Mouse (Mus musculus) forebrain, embryonic 11.5 days (tissue): Measurements from ENCODE around the gene Scarb1. TPM values are rescaled to one million over a fixed set of nuclear protein-coding genes. Genes with fewer than 3 reads are reported as not detected.
A peak's percentile ranks its signal among the peaks of the same experiment; 100 is the strongest.
"Not testable (repeated sequence)": the region's sequence is repeated elsewhere in the genome, so short reads cannot be mapped to it uniquely, and the experiment has no call there.

Experiments
- ATAC-seq: fragments of 200-750 bp; cut with Nextera tagmentation; replicated peaks from 2 replicates; pipeline ENCODE4 v1.8.0; 2017; ENCODE audit warnings: moderate TSS enrichment; ENCODE audit not compliant: low FRiP score
- DNase-seq: peaks from one replicate; pipeline ENCODE4 v3.0.0-alpha.2; 2017; ENCODE audit warnings: low spot score
- H3K27ac ChIP-seq: fragments of 300-500 bp; sonication (generic); 2 replicates; pipeline ENCODE4 v1.5.1; 2014; ENCODE audit warnings: low read depth, low read length
- H3K27me3 ChIP-seq: fragments of 300-500 bp; sonication (generic); 2 replicates; pipeline ENCODE4 v1.6.1; 2014; ENCODE audit warnings: mild to moderate bottlenecking, low read length, mixed read lengths; ENCODE audit not compliant: control insufficient read depth, insufficient read depth
- H3K36me3 ChIP-seq: fragments of 300-500 bp; sonication (generic); 2 replicates; pipeline ENCODE4 v1.6.1; 2014; ENCODE audit warnings: mild to moderate bottlenecking, low read length, moderate library complexity, mixed read lengths; ENCODE audit not compliant: control insufficient read depth, insufficient read depth
- H3K4me1 ChIP-seq: fragments of 300-500 bp; sonication (generic); replicated peaks from 2 replicates; pipeline ENCODE4 v1.6.1; 2014; ENCODE audit warnings: low read length, mixed read lengths; ENCODE audit not compliant: control insufficient read depth, insufficient read depth
- H3K4me2 ChIP-seq: fragments of 300-500 bp; sonication (generic); 2 replicates; pipeline ENCODE4 v1.6.1; 2014; ENCODE audit warnings: low read depth, mild to moderate bottlenecking, low read length, moderate library complexity, mixed read lengths; ENCODE audit not compliant: severe bottlenecking
- H3K4me3 ChIP-seq: fragments of 300-500 bp; sonication (generic); 2 replicates; pipeline ENCODE4 v1.5.1; 2014; ENCODE audit warnings: low read depth, low read length
- H3K9ac ChIP-seq: fragments of 300-500 bp; sonication (generic); 2 replicates; pipeline ENCODE4 v1.6.1; 2014; ENCODE audit warnings: low read length
- H3K9me3 ChIP-seq: fragments of 300-500 bp; sonication (generic); 2 replicates; pipeline ENCODE4 v1.6.1; 2016; ENCODE audit warnings: low read length, mixed read lengths; ENCODE audit not compliant: control insufficient read depth
- WGBS: fragments of 180-500 bp; shearing (Covaris S2); extraction: QIAGEN DNeasy Blood & Tissue Kit; methylation state at CpG from one replicate; pipeline ENCODE4 v1.1.7; 2014; 5-methylcytosine and 5-hydroxymethylcytosine counted together
- polyA plus RNA-seq: library from polyadenylated mRNA; unstranded; fragments of >200 nt; fragmentation: Nextera tagmentation; extraction: Ambion mirVana; gene quantifications from 2 replicates; pipeline ENCODE4 v1.2.1, GENCODE M21; 2014

Scarb1 gene
- polyA plus RNA-seq = 43.7 and 45.7 TPM in 2 replicates

DNA sequence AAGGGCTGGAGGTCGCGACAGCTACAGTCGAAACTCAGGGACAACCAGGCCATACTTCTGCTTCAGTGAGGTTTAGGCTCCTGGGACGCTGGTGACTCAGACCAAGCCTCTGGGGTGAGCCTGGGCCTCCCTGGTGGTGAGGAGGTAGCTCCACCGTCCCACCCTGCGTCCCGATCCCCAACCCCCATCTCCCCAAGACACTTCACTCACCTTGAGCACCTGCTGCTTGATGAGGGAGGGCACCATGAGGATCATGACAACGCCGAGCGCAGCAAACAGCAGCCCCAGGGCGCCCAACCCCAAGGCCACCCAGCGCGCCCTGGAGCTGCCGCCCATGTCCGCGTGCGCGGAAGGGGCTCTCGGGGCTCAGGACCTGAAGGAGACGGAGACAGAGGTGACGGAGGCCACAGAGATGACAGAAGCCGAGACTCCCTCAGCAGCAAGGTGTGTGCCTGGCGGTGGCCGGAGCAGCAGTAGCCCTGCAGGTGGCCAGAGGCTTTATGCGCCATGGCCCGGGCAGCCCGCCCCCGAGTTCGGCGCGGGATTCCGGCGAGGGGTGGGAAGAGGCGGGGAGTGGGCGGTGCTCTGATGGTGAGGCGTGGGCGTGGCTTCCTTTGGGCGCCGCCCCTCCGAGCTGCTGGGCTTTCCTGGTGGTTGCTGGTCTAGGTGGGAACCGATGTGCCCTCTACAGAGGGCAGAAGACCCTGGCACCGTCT is at the start of gene Scarb1:
TSS of gene Scarb1 (minus strand) at position 548 of the 716 bp plus-strand sequence.
- ATAC-seq = peak; percentile 88
- WGBS = under 1% methylated on average over 33 of the region's 42 CpGs
- Histone ChIP-seq H3K4me1 (peaks cover 16% of the 10 kb centered on the region), H3K27ac (no peak within 1 kb of the TSS), H3K4me3 (peak within 1 kb of the TSS; percentile 71), H3K9me3 (no peaks in the 10 kb centered on the region), H3K4me2 (peak within 1 kb of the TSS; percentile 90), H3K36me3 (no peaks in the 10 kb centered on the region), H3K9ac (peak within 1 kb of the TSS; percentile 47), H3K27me3 (no peaks in the 10 kb centered on the region)
- peak; percentile 94 for DNase-seq

DNA sequence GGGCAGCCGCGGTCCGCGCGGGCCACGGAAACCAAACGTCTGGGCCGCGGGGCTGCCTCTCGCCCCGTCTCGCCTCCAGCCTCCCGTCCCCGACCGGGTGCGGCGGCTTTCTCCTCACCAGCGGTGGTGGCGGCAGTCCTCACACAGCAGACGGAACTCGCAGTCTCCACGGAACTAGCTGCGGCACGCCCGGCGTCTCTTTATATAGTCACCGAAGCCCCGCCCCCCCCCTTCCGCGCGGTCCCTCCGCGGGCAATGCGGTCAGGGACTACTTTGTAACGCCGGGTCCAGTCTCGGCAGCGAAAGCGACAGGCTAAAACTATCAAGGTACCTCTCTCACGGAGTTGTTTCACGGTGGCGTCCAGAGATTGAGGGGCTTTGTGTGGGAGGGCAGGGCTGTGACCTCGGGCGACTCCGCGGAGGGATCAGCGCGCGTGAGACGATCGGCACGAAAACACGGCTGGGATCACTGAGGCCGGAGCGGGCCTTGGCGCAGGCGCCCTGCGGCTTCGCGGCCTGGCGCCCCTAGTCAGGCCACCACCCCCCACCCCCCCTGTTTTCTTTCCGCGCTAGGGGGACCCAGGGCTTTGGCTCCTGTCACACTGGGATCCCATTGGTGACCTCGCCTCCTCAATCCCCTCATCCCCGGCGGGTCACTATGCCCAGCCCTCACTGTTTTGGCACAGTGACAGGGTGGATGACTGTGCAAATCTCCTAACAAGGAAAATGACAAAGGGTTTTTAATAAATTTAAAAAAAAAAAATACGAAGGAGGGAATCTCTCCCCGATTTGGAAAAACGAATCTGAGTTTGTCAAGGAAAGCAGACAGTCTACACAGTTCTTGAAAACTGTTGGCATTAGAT is 48.9 kb upstream of the Scarb1 start, which contains the start of gene Ubc:
TSS of gene Ubc (minus strand) at position 624 of the 863 bp plus-strand sequence.
- WGBS = 1% methylated on average over 69 of the region's 69 CpGs

GRCm38 (mm10) chr5:125389131-125389578 is 48.3 kb upstream of the Scarb1 start, which contains the start of gene Gm10382:
Gm10382 (plus strand) TSS chr5:125389322.
- Histone ChIP-seq H3K36me3 (peaks cover 4% of the 10 kb centered on the region; the same call in 1 of the 2 replicates), H3K4me1 (peaks cover 15% of the 10 kb centered on the region), H3K27ac (peak within 1 kb of the TSS; percentile 94), H3K4me2 (peak within 1 kb of the TSS; percentile 93), H3K4me3 (peak within 1 kb of the TSS; percentile 98), H3K27me3 (no peaks in the 10 kb centered on the region), H3K9me3 (no peaks in the 10 kb centered on the region), H3K9ac (peak within 1 kb of the TSS; percentile 97)
- under 1% methylated on average over 40 of the region's 41 CpGs for WGBS
- DNase-seq (peak; percentile 87), ATAC-seq (peak; percentile 17)

More for the DNA sequence above, 48.9 kb upstream of the Scarb1 start, which contains the start of gene Ubc:
- Histone ChIP-seq H3K9ac (peak within 1 kb of the TSS; percentile 97), H3K4me2 (peak within 1 kb of the TSS; percentile 93), H3K27me3 (no peaks in the 10 kb centered on the region), H3K36me3 (peaks cover 4% of the 10 kb centered on the region; the same call in 1 of the 2 replicates), H3K4me1 (peaks cover 18% of the 10 kb centered on the region), H3K9me3 (no peaks in the 10 kb centered on the region), H3K27ac (peak within 1 kb of the TSS; percentile 94), H3K4me3 (peak within 1 kb of the TSS; percentile 98)
- ATAC-seq = peak; percentile 68
- DNase-seq = peak; percentile 95

DNA sequence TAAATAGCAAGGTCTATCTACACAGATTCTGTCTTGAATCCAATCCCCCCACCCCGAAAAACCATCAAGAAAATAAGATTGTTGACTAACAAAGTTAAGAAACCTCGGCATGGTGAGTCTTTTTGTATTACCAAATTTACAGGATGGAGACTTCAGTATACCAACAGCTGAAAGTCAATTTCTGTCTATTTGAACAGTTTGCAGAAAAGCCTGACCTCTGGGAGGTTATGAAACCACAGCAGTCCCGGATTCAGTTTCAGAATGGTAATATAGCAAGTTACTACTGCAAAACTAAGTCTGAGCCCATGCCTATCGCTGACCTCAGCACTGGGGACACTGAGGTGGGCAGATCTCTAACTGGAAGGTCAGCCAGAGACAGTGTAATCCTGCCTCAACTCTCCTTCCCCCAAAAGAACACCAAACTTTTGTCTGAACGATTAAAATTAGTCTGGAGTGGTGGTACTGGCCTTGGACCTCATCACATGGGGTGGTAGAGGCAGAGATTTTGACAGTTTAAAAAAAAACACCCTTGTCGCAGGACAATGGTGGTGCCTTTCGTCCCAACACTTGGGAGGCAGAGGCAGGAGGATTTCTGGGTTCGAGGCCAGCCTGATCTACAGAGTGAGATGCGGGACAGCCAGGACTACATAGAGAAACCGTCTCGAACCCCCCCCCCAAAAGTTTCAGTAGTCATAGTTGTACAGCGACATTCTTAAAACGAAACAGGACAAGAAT is 47.6 kb upstream of the Scarb1 start:
- H3K4me1 ChIP-seq = peaks cover 10% of the 10 kb centered on the region; the same call in 1 of the 2 replicates
- H3K9me3 ChIP-seq = no peaks in the 10 kb centered on the region
- H3K4me3 ChIP-seq = peak overlapping the region; percentile 98
- 30% methylated on average over 13 of the region's 13 CpGs for WGBS
- peak overlapping the region; percentile 93 for H3K4me2 ChIP-seq
- ATAC-seq (no peak), DNase-seq (no peak)
- peak overlapping the region; percentile 97 for H3K9ac ChIP-seq
- peaks cover 4% of the 10 kb centered on the region; the same call in 1 of the 2 replicates for H3K36me3 ChIP-seq
- no peak overlapping the region for H3K27ac ChIP-seq
- no peaks in the 10 kb centered on the region for H3K27me3 ChIP-seq

DNA sequence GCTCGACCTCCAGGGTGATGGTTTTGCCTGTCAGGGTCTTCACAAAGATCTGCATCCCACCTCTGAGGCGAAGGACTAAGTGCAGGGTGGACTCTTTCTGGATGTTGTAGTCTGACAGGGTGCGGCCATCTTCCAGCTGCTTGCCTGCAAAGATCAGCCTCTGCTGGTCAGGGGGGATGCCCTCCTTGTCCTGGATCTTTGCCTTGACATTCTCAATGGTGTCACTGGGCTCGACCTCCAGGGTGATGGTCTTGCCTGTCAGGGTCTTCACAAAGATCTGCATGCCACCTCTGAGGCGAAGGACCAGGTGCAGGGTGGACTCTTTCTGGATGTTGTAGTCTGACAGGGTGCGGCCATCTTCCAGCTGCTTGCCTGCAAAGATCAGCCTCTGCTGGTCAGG is 46.4 kb upstream of the Scarb1 start:
- not testable (repeated sequence) for H3K4me3 ChIP-seq, H3K4me1 ChIP-seq, H3K36me3 ChIP-seq, H3K4me2 ChIP-seq, H3K9me3 ChIP-seq, H3K9ac ChIP-seq, DNase-seq, H3K27me3 ChIP-seq, H3K27ac ChIP-seq, ATAC-seq
- 90% methylated on average over 5 of the region's 6 CpGs for WGBS

GRCm38 (mm10) chr5:125385215-125385940 is 44.5 kb upstream of the Scarb1 start:
- H3K36me3 ChIP-seq = peaks cover 4% of the 10 kb centered on the region; the same call in 1 of the 2 replicates
- H3K27ac ChIP-seq = no peak overlapping the region
- H3K9me3 ChIP-seq = no peaks in the 10 kb centered on the region
- no peak overlapping the region for H3K4me2 ChIP-seq
- H3K9ac ChIP-seq = no peak overlapping the region
- H3K4me1 ChIP-seq = peaks cover 3% of the 10 kb centered on the region; the same call in 1 of the 2 replicates
- H3K4me3 ChIP-seq = no peak overlapping the region
- no peaks in the 10 kb centered on the region for H3K27me3 ChIP-seq
- DNase-seq = no peak
- WGBS = 80% methylated on average over 8 of the region's 8 CpGs
- ATAC-seq = no peak

DNA sequence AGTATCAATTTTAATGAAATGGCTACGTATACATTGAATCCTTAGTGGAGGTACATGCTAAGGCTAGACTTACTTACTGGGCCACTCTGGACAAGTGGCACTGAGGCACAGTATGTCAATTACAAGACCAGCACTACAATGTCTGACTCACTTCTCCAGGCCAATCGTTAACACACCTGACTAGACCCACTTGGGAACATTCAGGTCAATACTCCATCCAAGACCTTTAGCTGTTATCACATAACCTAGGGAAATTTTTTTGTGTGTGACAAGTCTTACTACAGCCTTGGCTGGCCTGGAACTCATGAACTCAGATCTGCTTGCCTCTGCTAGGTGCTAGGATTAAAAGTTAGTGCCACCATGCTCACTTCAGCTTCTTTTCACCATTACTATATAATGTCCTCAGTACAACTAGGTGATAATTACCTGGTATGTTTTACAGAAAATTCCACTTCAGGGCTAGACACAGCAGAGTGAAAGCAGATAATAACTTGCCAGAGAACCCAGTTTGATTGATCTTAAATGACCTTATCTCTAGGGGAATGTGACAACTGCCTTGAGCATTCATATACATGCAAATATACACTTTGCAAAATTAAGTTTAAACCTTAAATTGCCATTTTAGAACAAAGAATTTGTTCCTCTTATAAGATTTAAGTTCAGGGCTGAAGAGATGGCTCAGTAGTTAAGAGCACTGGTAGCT is 43.8 kb upstream of the Scarb1 start:
- Histone ChIP-seq H3K36me3 (peaks cover 4% of the 10 kb centered on the region; the same call in 1 of the 2 replicates), H3K4me1 (peaks cover 3% of the 10 kb centered on the region; the same call in 1 of the 2 replicates), H3K27ac (no peak overlapping the region), H3K4me2 (no peak overlapping the region), H3K27me3 (no peaks in the 10 kb centered on the region), H3K9ac (no peak overlapping the region), H3K9me3 (no peaks in the 10 kb centered on the region), H3K4me3 (no peak overlapping the region)
- 85% methylated on average over 2 of the region's 2 CpGs for WGBS
- DNase-seq = no peak
- no peak for ATAC-seq
